Mouse (Mus musculus) neural tube, embryonic 15.5 days (tissue): Measurements from ENCODE around the gene Slc8a1. TPM values are rescaled to one million over a fixed set of nuclear protein-coding genes. Genes with fewer than 3 reads are reported as not detected.

Source experiments
- ATAC-seq: fragments of 200-750 bp; cut with Nextera tagmentation; 2 replicates; pipeline ENCODE4 v1.8.0; 2017; ENCODE audit warnings: mild to moderate bottlenecking, moderate TSS enrichment, moderate library complexity; ENCODE audit not compliant: low FRiP score
- H3K27ac ChIP-seq: fragments of 300-500 bp; sonication (generic); replicated peaks from 2 replicates; pipeline ENCODE4 v1.5.1; 2015; ENCODE audit warnings: mild to moderate bottlenecking, inconsistent platforms
- H3K27me3 ChIP-seq: fragments of 300-500 bp; sonication (generic); replicated peaks from 2 replicates; pipeline ENCODE4 v1.6.1; 2015; ENCODE audit warnings: inconsistent platforms
- H3K36me3 ChIP-seq: fragments of 300-500 bp; sonication (generic); 2 replicates; pipeline ENCODE4 v1.6.1; 2015; ENCODE audit warnings: inconsistent platforms
- H3K4me1 ChIP-seq: fragments of 300-500 bp; sonication (generic); 2 replicates; pipeline ENCODE4 v1.6.1; 2015; ENCODE audit warnings: inconsistent platforms
- H3K4me2 ChIP-seq: fragments of 300-500 bp; sonication (generic); 2 replicates; pipeline ENCODE4 v1.6.1; 2015; ENCODE audit warnings: inconsistent platforms, mild to moderate bottlenecking, moderate library complexity
- H3K4me3 ChIP-seq: fragments of 300-500 bp; sonication (generic); replicated peaks from 2 replicates; pipeline ENCODE4 v1.5.1; 2015; ENCODE audit warnings: mild to moderate bottlenecking, inconsistent platforms
- H3K9ac ChIP-seq: fragments of 300-500 bp; sonication (generic); replicated peaks from 2 replicates; pipeline ENCODE4 v1.6.1; 2015; ENCODE audit warnings: mild to moderate bottlenecking, inconsistent platforms
- H3K9me3 ChIP-seq: fragments of 300-500 bp; sonication (generic); replicated peaks from 2 replicates; pipeline ENCODE4 v1.6.1; 2016; ENCODE audit warnings: inconsistent platforms
- WGBS: fragments of 180-500 bp; shearing (Covaris S2); methylation state at CpG from one replicate; pipeline ENCODE4 v1.1.7; 2015; ENCODE audit warnings: mixed read lengths; 5-methylcytosine and 5-hydroxymethylcytosine counted together
- polyA plus RNA-seq: library from polyadenylated mRNA; unstranded; fragments of >200 nt; fragmentation: Nextera tagmentation; extraction: Ambion mirVana; gene quantifications from 2 replicates; pipeline ENCODE4 v1.2.1, GENCODE M21; 2015

Gene Slc8a1
- polyA plus RNA-seq, 1 experiment from 2014 or later, result 23.1 TPM

GRCm38 (mm10) chr17:81377757-81378299, 360.3 kb downstream of the Slc8a1 start:
- Histone ChIP-seq H3K36me3 (no peaks in the 10 kb centered on the region), H3K9ac (no peak overlapping the region), H3K4me3 (no peak overlapping the region), H3K27me3 (no peaks in the 10 kb centered on the region), H3K9me3 (no peaks in the 10 kb centered on the region), H3K4me1 (0 out of 2 replicates have a peak, but pooled peaks cover 3% of the 10 kb centered on the region), H3K4me2 (no peak overlapping the region), H3K27ac (no peak overlapping the region)
- 38% methylated on average over 5 of the region's 5 CpGs for WGBS
- ATAC-seq, result no peak

- 12% methylated on average over 1 of the region's 1 CpGs for WGBS
- H3K27me3 ChIP-seq, result no peaks in the 10 kb centered on the region
- no peak overlapping the region for H3K4me3 ChIP-seq
- H3K4me2 ChIP-seq, result no peak overlapping the region
- H3K4me1 ChIP-seq, result 0 out of 2 replicates have a peak, but pooled peaks cover 3% of the 10 kb centered on the region
- no peaks in the 10 kb centered on the region for H3K36me3 ChIP-seq
- no peaks in the 10 kb centered on the region for H3K9me3 ChIP-seq
- no peak overlapping the region for H3K9ac ChIP-seq
- no peak overlapping the region for H3K27ac ChIP-seq
- ATAC-seq, result no peak
Measured at GRCm38 (mm10) chr17:81377195-81377594, 361.0 kb downstream of the Slc8a1 start.

- no peak for ATAC-seq
- 78% methylated on average over 6 of the region's 6 CpGs for WGBS
Measured at GRCm38 (mm10) chr17:81375901-81376300, 362.3 kb downstream of the Slc8a1 start.

GRCm38 (mm10) chr17:81369036-81369435, 369.1 kb downstream of the Slc8a1 start:
- WGBS, result 76% methylated on average over 2 of the region's 2 CpGs
- H3K9ac ChIP-seq, result no peak overlapping the region

More at GRCm38 (mm10) chr17:81375901-81376300, 362.3 kb downstream of the Slc8a1 start:
- no peaks in the 10 kb centered on the region for H3K27me3 ChIP-seq
- no peak overlapping the region for H3K4me2 ChIP-seq
- no peaks in the 10 kb centered on the region for H3K9me3 ChIP-seq
- no peak overlapping the region for H3K27ac ChIP-seq
- 0 out of 2 replicates have a peak, but pooled peaks cover 3% of the 10 kb centered on the region for H3K4me1 ChIP-seq
- no peak overlapping the region for H3K9ac ChIP-seq
- no peak overlapping the region for H3K4me3 ChIP-seq
- H3K36me3 ChIP-seq, result no peaks in the 10 kb centered on the region

GRCm38 (mm10) chr17:81368503-81368902, 369.7 kb downstream of the Slc8a1 start:
- WGBS, result 83% methylated on average over 2 of the region's 2 CpGs
- Histone ChIP-seq H3K9me3 (no peaks in the 10 kb centered on the region), H3K27me3 (no peaks in the 10 kb centered on the region), H3K9ac (no peak overlapping the region), H3K4me3 (no peak overlapping the region), H3K4me1 (no peaks in the 10 kb centered on the region), H3K27ac (no peak overlapping the region), H3K4me2 (no peak overlapping the region), H3K36me3 (no peaks in the 10 kb centered on the region)
- ATAC-seq, result no peak

More at GRCm38 (mm10) chr17:81369036-81369435, 369.1 kb downstream of the Slc8a1 start:
- no peak overlapping the region for H3K27ac ChIP-seq
- H3K4me3 ChIP-seq, result no peak overlapping the region
- no peak for ATAC-seq
- no peaks in the 10 kb centered on the region for H3K4me1 ChIP-seq
- H3K36me3 ChIP-seq, result no peaks in the 10 kb centered on the region
- H3K27me3 ChIP-seq, result no peaks in the 10 kb centered on the region
- H3K9me3 ChIP-seq, result no peaks in the 10 kb centered on the region
- H3K4me2 ChIP-seq, result no peak overlapping the region

- no peak overlapping the region for H3K4me2 ChIP-seq
- no peak overlapping the region for H3K9ac ChIP-seq
- 94% methylated on average over 2 of the region's 2 CpGs for WGBS
- H3K36me3 ChIP-seq, result no peaks in the 10 kb centered on the region
- H3K4me3 ChIP-seq, result no peak overlapping the region
- no peaks in the 10 kb centered on the region for H3K9me3 ChIP-seq
- H3K27me3 ChIP-seq, result no peaks in the 10 kb centered on the region
- no peak overlapping the region for H3K27ac ChIP-seq
- no peaks in the 10 kb centered on the region for H3K4me1 ChIP-seq
- ATAC-seq, result no peak
Measured at GRCm38 (mm10) chr17:81363368-81363767, 374.8 kb downstream of the Slc8a1 start.

- no peaks in the 10 kb centered on the region for H3K4me1 ChIP-seq
- H3K27ac ChIP-seq, result no peak overlapping the region
- H3K4me3 ChIP-seq, result no peak overlapping the region
- H3K27me3 ChIP-seq, result no peaks in the 10 kb centered on the region
- no peak for ATAC-seq
- H3K36me3 ChIP-seq, result no peaks in the 10 kb centered on the region
- WGBS, result 80% methylated on average over 2 of the region's 2 CpGs
- no peak overlapping the region for H3K9ac ChIP-seq
- no peak overlapping the region for H3K4me2 ChIP-seq
- peaks cover 3% of the 10 kb centered on the region; the same call in 1 of the 2 replicates for H3K9me3 ChIP-seq
Measured at GRCm38 (mm10) chr17:81360571-81360970, 377.6 kb downstream of the Slc8a1 start.

- Histone ChIP-seq H3K4me1 (no peaks in the 10 kb centered on the region), H3K9ac (no peak overlapping the region), H3K27me3 (no peaks in the 10 kb centered on the region), H3K4me3 (no peak overlapping the region), H3K4me2 (no peak overlapping the region), H3K9me3 (peaks cover 7% of the 10 kb centered on the region; the same call in 1 of the 2 replicates), H3K27ac (no peak overlapping the region), H3K36me3 (no peaks in the 10 kb centered on the region)
- ATAC-seq, result no peak
- WGBS, result 72% methylated on average over 4 of the region's 4 CpGs
Measured at GRCm38 (mm10) chr17:81360032-81360431, 378.1 kb downstream of the Slc8a1 start.

GRCm38 (mm10) chr17:81336024-81336754, 402.0 kb downstream of the Slc8a1 start:
- Histone ChIP-seq H3K4me2 (no peak overlapping the region), H3K27me3 (no peaks in the 10 kb centered on the region), H3K4me1 (peaks cover 4% of the 10 kb centered on the region; the same call in 1 of the 2 replicates), H3K9me3 (no peaks in the 10 kb centered on the region), H3K4me3 (no peak overlapping the region), H3K9ac (no peak overlapping the region), H3K36me3 (no peaks in the 10 kb centered on the region), H3K27ac (no peak overlapping the region)
- WGBS, result 35% methylated on average over 7 of the region's 7 CpGs
- ATAC-seq, result no peak; the same call in 1 of the 2 replicates

- Histone ChIP-seq H3K4me3 (no peak overlapping the region), H3K9me3 (no peaks in the 10 kb centered on the region), H3K9ac (no peak overlapping the region), H3K4me1 (peaks cover 4% of the 10 kb centered on the region; the same call in 1 of the 2 replicates), H3K27ac (no peak overlapping the region), H3K36me3 (no peaks in the 10 kb centered on the region), H3K27me3 (no peaks in the 10 kb centered on the region), H3K4me2 (no peak overlapping the region)
- WGBS, result 67% methylated on average over 1 of the region's 1 CpGs
- ATAC-seq, result no peak
Measured at GRCm38 (mm10) chr17:81335526-81335925, 402.7 kb downstream of the Slc8a1 start.
